Mouse (Mus musculus) urinary bladder, postnatal 25 days (tissue): ENCODE results near the gene Mog.
"Not testable (repeated sequence)": the region's sequence is repeated elsewhere in the genome, so short reads cannot be mapped to it uniquely, and the experiment has no call there.

Experiments used
- DNase-seq: peaks from one replicate; pipeline ENCODE4 v3.0.0; 2022; ENCODE audit warnings: low spot score

Mog gene

GRCm38 (mm10) chr17:37045611-37046311 is 22.6 kb upstream of the Mog start, which contains the start of gene Gabbr1:
Gene Gabbr1 (plus strand): TSS chr17:37045966.
- peak; percentile 66 for DNase-seq

GRCm38 (mm10) chr17:37044651-37045244 is 21.6 kb upstream of the Mog start:
- no peak for DNase-seq

- DNase-seq: no peak
Observed at GRCm38 (mm10) chr17:37039127-37039894, 16.1 kb upstream of the Mog start.

GRCm38 (mm10) chr17:37029162-37029561 is 6.0 kb upstream of the Mog start:
- no peak for DNase-seq

- peak; percentile 88 for DNase-seq
Observed at GRCm38 (mm10) chr17:37028683-37029120, 5.5 kb upstream of the Mog start.

- no peak for DNase-seq
Observed at GRCm38 (mm10) chr17:37028212-37028611, 5.0 kb upstream of the Mog start.

GRCm38 (mm10) chr17:37027486-37027885 is 4.3 kb upstream of the Mog start:
- no peak for DNase-seq

- no peak for DNase-seq
Observed at GRCm38 (mm10) chr17:37026425-37026824, 3.2 kb upstream of the Mog start.

- DNase-seq: not testable (repeated sequence)
Observed at GRCm38 (mm10) chr17:37019242-37019641, 4.0 kb downstream of the Mog start.

- no peak for DNase-seq
Observed at GRCm38 (mm10) chr17:37018328-37018727, 4.9 kb downstream of the Mog start.

GRCm38 (mm10) chr17:37016333-37016732 is 6.9 kb downstream of the Mog start:
- DNase-seq: no peak

GRCm38 (mm10) chr17:37012141-37012540 is 11.1 kb downstream of the Mog start:
- no peak for DNase-seq

GRCm38 (mm10) chr17:37011719-37012118 is 11.5 kb downstream of the Mog start:
- DNase-seq: no peak

- no peak for DNase-seq
Observed at GRCm38 (mm10) chr17:37009460-37010042, 13.6 kb downstream of the Mog start.

GRCm38 (mm10) chr17:37008161-37008560 is 15.0 kb downstream of the Mog start:
- DNase-seq: no peak

- DNase-seq: no peak
Observed at GRCm38 (mm10) chr17:37003366-37003765, 19.8 kb downstream of the Mog start.

- DNase-seq: peak; percentile 50
Observed at GRCm38 (mm10) chr17:37002364-37003330, 20.6 kb downstream of the Mog start.

- no peak for DNase-seq
Observed at GRCm38 (mm10) chr17:37000863-37001262, 22.3 kb downstream of the Mog start, which contains the start of gene Zfp57. Gene Zfp57 (plus strand): TSS chr17:37001163.

GRCm38 (mm10) chr17:36998477-36998876 is 24.7 kb downstream of the Mog start:
- DNase-seq: no peak

GRCm38 (mm10) chr17:36997033-36997735 is 26.0 kb downstream of the Mog start:
- DNase-seq: peak; percentile 80

- no peak for DNase-seq
Observed at GRCm38 (mm10) chr17:36995448-36995847, 27.8 kb downstream of the Mog start.
